Mouse (Mus musculus) kidney, postnatal 0 days (tissue): ENCODE data around the gene C130074G19Rik. TPM values are rescaled to one million over a fixed set of nuclear protein-coding genes. Genes with fewer than 3 reads are reported as not detected.

Source experiments
- ATAC-seq: fragments of 200-750 bp; cut with Nextera tagmentation; replicated peaks from 2 replicates; pipeline ENCODE4 v1.8.0; 2017; ENCODE audit warnings: low read depth, moderate number of reproducible peaks, moderate TSS enrichment, moderate library complexity; ENCODE audit not compliant: low FRiP score
- DNase-seq: peaks from one replicate; pipeline ENCODE4 v3.0.0-alpha.2; 2016; ENCODE audit warnings: low spot score
- H3K27ac ChIP-seq: fragments of 300-500 bp; sonication (generic); 2 replicates; pipeline ENCODE4 v1.5.1; 2014; ENCODE audit warnings: mild to moderate bottlenecking
- H3K27me3 ChIP-seq: fragments of 300-500 bp; sonication (generic); 2 replicates; pipeline ENCODE4 v1.6.1; 2014; ENCODE audit warnings: low read length, mixed read lengths; ENCODE audit not compliant: insufficient read depth
- H3K36me3 ChIP-seq: fragments of 300-500 bp; sonication (generic); 2 replicates; pipeline ENCODE4 v1.6.1; 2014; ENCODE audit warnings: low read length, mixed read lengths; ENCODE audit not compliant: insufficient read depth
- H3K4me1 ChIP-seq: fragments of 300-500 bp; sonication (generic); replicated peaks from 2 replicates; pipeline ENCODE4 v1.6.1; 2014; ENCODE audit warnings: antibody characterized with exemption, low read length, mixed read lengths; ENCODE audit not compliant: insufficient read depth
- H3K4me2 ChIP-seq: fragments of 300-500 bp; sonication (generic); 2 replicates; pipeline ENCODE4 v1.6.1; 2014; ENCODE audit warnings: mild to moderate bottlenecking, low read length, moderate library complexity, mixed read lengths
- H3K4me3 ChIP-seq: fragments of 300-500 bp; sonication (generic); replicated peaks from 2 replicates; pipeline ENCODE4 v1.5.1; 2014; ENCODE audit warnings: low read depth, low read length
- H3K9ac ChIP-seq: fragments of 300-500 bp; sonication (generic); 2 replicates; pipeline ENCODE4 v1.6.1; 2014; ENCODE audit warnings: low read depth, low read length
- H3K9me3 ChIP-seq: fragments of 300-500 bp; sonication (generic); replicated peaks from 2 replicates; pipeline ENCODE4 v1.6.1; 2016; ENCODE audit warnings: low read length, inconsistent platforms, mixed read lengths
- CTCF ChIP-seq: IDR thresholded peaks from 2 replicates; pipeline ENCODE4 v1.5.1; 2016; ENCODE audit warnings: antibody characterized with exemption, low read depth, mild to moderate bottlenecking, moderate library complexity
- WGBS: fragments of 180-500 bp; shearing (Covaris S2); extraction: QIAGEN DNeasy Blood & Tissue Kit; methylation state at CpG from one replicate; pipeline ENCODE4 v1.1.7; 2014; 5-methylcytosine and 5-hydroxymethylcytosine counted together
- microRNA counts: library from miRNA; unstranded; fragments of <30 nt; microRNA quantifications from one replicate; lab custom pipeline; 2015
- microRNA-seq: library from miRNA; unstranded; fragments of <30 nt; microRNA quantifications from one replicate; pipeline ENCODE4, GENCODE M21; 2016
- polyA plus RNA-seq: library from polyadenylated mRNA; unstranded; fragments of >200 nt; fragmentation: Nextera tagmentation; extraction: Ambion mirVana; gene quantifications from 2 replicates; pipeline ENCODE4 v1.2.1, GENCODE M21; 2015

C130074G19Rik gene
- polyA plus RNA-seq, 1 experiment from 2014 or later = 7.4 TPM

GRCm38 (mm10) chr1:184822678-184823077, 60.3 kb downstream of the C130074G19Rik start:
- peaks cover 23% of the 10 kb centered on the region; the same call in 1 of the 2 replicates for H3K36me3 ChIP-seq
- WGBS = 25% methylated on average over 11 of the region's 11 CpGs
- no peak for TF ChIP-seq CTCF
- H3K9me3 ChIP-seq = no peaks in the 10 kb centered on the region
- no peaks in the 10 kb centered on the region for H3K27me3 ChIP-seq
- no peak overlapping the region for H3K4me2 ChIP-seq
- ATAC-seq (no peak), DNase-seq (no peak)
- no peak overlapping the region for H3K27ac ChIP-seq
- 0 out of 2 replicates have a peak, but pooled peaks cover 3% of the 10 kb centered on the region for H3K4me1 ChIP-seq
- no peak overlapping the region for H3K9ac ChIP-seq
- H3K4me3 ChIP-seq = no peak overlapping the region

MicroRNA genes within 50 kb of the gene (microRNA counts, 519-probe panel; counts per million panel counts)
- microRNA mmu-miR-1981 (lab: Ali Mortazavi, UCI) = 3,329 counts per million, percentile 71 among the panel's probes with 10 or more counts

Small RNA genes lying within 50 kb of the gene (microRNA-seq; reads per million reads assigned to microRNA genes)
- 69.7 reads per million, percentile 48 among the genes with 10 or more reads in this experiment for gene Mir1981

Other genes with a start within 250 kb of the C130074G19Rik start
- gene Hlx, start 150.6 kb downstream of the C130074G19Rik start, polyA plus RNA-seq = 12.1 and 12.7 TPM in 2 replicates
- gene Marc1, start 71.9 kb downstream of the C130074G19Rik start, polyA plus RNA-seq = 0.23 and 0.29 TPM in 2 replicates
- gene Marc2, start 36.8 kb downstream of the C130074G19Rik start, polyA plus RNA-seq = 318 and 327 TPM in 2 replicates
- 2.1 TPM in 2 replicates for gene Mark1, start 116.4 kb upstream of the C130074G19Rik start, polyA plus RNA-seq